Mouse (Mus musculus) frontal cortex, adult (tissue): ENCODE measurements around the gene Arhgef16.

ENCODE experiments used
- ATAC-seq: cut with Nextera tagmentation; 2 replicates; pipeline ENCODE4 v1.9.2; 2017; ENCODE audit warnings: mild to moderate bottlenecking, moderate library complexity, mixed read lengths; ENCODE audit not compliant: low TSS enrichment

Gene Arhgef16

DNA sequence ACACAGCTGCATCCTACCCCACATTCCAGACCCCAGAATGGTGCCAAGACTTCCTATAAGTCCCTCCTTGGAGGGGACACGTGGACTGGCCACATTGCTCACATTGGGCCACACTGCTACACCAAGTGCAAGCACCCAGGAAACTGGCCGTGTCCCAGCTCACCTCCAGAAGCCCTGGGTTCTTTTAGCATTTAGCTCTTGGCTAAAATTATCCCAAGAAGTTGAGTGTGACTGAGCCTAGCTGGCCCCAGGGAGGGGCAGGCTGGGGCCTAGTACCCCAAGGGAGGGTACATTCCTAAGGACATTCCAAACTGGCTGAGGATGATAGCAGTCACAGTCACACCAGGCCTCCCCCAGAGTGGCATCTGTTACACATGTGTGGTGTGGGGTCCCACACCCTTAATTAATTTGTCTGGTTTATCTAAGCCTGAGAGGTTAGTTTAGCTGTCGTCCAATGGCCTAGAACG is 7.7 kb downstream of the Arhgef16 start:
- no peak for ATAC-seq

DNA sequence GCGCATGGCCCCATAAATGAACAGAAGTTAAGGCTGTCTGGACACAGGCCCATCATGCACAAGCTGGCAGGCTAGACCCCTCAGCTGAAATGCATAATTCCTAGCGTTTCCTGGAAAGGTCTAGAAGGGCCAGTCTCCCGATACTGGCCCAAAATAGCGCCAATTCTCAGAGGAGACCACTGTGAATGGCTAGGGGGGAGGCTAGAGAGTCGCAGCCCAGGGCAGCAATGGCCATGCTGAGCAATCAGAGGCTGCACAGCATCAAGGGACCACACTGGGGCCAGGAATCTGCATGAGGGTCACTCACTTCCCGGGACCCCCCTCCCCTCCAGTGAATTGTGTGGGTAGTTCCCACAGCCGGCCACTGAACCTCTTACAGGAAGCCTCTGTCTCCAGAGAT is 17.8 kb downstream of the Arhgef16 start:
- ATAC-seq = no peak

DNA sequence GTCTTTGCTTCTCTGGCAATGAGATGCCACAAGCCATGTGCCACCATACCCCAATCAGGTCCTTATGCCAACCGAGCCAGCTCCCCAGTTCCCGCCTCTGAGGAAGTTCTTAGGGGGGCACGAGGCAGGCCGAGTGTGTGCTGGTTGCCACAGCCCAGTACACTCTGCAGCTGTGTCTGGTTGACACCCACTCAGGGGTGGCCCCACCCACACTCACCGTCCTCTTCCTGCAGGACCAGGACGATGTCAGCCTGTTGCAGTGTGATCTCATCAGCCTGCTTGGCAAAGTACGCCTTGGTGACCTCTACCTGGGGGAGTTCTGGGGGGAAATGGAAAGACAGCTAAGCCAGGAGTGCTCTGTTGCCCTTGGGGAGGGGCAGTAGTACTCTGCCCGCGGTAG is 22.0 kb downstream of the Arhgef16 start:
- no peak for ATAC-seq

DNA sequence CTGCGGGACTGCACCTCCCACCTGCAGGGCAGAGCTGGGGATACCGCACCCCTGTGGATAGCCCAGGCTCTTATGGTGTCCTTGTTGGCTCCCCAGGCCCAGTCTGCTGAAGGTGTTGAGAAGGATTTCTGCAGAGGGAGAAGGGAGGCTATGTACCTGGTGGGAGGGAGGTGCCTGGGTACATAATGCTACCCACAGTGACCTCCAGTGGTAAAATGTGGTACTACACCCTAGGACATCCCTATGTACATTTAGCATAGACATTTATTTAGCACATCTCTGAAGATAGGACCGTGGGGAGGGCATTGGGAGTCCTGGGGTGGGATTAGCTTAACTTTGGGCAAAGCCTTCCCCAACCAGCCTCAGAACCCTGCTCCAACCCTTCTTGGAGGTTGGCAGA is 28.5 kb downstream of the Arhgef16 start:
- ATAC-seq = no peak

DNA sequence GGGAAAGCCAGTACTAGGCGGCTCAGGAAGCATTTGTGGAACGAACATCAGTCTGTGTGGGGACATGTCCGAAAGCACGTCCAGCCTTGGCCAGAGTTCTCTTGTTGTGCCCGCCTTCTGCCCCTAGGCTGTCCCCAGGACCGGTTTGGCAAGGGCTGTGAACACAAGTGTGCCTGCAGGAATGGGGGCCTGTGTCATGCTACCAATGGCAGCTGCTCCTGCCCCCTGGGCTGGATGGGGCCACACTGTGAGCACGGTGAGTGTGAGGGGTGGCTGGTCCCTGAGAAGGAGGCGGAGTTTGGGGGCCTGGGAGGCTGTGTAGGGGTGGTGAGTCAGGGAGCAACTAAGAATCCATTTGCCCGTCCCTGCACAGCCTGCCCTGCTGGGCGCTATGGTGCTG is 32.0 kb downstream of the Arhgef16 start:
- ATAC-seq = no peak

DNA sequence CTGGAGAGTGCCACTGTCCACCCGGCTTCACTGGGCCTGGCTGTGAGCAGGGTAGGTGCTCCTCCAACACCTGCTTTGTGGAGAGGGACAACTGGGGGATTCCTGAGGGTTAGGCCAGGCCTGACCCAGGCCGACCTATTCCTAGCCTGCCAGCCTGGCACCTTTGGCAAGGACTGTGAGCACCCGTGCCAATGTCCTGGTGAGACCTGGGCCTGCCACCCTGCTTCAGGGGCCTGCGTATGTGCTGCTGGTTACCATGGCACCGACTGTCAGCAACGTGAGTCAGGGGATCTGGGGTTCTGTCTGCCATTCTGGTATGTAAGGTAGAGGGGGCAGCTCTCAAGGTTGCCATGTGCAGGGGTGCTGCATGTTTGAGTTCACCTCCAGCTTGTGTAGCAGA is 34.0 kb downstream of the Arhgef16 start:
- ATAC-seq = no peak

DNA sequence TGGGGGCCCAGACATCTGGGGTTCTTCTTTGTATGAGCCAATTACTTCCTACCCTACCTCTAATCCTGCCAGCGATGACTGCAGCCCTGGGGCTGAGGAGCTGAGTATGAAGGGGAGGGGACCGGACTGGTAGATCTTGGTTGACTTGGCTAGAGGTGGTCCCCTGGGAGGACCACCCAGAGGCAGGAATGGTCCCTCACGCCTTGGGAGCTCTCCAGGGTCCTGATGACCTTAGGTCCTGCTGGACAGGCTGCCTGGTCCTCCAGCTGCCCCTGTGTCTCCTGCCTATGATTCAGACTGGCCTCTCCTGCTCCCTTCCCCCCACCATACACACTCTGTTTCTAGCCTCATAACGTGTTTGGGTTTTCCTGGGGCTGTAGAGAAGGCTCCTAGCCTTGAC is 39.4 kb downstream of the Arhgef16 start:
- ATAC-seq = no peak

DNA sequence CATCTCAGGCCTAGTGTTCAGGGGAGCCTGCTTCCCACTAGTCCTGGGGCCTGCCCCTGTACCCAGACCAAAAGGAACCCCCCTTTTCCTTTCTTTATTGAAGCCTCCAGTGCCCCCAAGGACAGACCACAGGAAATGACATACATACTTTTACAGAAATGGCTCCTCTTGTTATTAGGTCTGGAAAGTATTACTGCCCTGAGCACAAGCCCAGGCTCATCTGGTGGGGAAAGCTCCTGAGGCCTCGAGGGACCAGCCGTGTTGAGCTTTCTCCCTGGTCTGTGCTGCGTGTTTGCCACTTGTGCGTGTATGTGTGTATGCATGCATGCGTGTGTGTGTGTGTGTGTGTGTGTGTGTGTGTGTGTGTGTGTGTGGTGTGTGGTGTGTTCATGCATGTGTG is 40.7 kb downstream of the Arhgef16 start:
- ATAC-seq = no peak

DNA sequence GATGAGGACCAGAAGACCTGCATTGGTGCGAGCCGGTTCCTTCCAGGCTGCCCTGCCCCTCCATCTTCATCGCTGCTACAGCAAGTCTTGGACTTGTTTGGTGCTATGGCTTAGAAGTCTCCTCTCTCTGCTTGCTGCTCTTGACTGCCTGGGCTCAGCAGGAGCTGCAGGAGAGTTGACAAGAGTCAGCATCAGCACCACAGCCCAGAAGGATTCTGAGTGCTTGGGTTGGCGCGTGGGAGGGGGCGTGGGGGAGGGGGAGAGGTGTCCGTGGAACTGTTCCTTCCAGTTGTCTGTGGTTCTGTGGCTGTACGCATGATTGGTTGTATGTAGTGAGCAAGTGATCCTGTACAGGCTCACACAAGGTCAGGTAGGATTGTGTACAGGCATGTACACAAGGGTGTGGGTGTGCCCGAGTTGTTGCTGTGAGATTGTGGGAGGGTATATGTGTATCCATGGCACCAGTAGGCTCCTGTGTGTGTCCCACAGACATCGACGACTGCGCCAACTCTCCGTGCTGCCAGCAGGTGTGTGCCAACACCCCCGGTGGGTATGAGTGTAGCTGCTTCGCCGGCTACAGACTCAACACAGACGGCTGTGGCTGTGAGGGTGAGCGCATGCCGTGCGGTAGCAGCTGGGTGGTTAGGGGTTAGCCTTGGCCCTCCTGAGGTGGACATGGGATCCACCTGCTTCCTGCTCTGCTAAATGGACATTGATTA is 48.8 kb downstream of the Arhgef16 start:
- ATAC-seq = peak; percentile 52

DNA sequence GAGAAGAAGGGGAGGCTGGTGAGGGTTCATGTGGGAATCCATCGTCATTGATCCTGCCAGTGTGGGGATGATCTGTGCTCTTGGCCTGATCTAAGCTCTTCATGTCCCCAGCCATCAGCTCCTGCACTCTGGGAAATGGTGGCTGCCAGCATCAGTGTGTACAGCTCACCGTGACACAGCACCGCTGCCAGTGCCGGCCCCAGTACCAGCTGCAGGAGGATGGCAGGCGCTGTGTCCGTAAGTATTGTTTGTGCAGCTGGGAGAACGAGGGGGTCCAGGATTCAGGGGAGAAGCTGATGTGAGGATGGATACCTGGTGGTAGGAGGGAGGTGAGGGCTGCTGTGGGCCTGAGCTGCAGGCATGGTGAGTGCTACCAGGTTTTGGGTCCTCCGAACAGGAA is 52.2 kb downstream of the Arhgef16 start:
- no peak for ATAC-seq

DNA sequence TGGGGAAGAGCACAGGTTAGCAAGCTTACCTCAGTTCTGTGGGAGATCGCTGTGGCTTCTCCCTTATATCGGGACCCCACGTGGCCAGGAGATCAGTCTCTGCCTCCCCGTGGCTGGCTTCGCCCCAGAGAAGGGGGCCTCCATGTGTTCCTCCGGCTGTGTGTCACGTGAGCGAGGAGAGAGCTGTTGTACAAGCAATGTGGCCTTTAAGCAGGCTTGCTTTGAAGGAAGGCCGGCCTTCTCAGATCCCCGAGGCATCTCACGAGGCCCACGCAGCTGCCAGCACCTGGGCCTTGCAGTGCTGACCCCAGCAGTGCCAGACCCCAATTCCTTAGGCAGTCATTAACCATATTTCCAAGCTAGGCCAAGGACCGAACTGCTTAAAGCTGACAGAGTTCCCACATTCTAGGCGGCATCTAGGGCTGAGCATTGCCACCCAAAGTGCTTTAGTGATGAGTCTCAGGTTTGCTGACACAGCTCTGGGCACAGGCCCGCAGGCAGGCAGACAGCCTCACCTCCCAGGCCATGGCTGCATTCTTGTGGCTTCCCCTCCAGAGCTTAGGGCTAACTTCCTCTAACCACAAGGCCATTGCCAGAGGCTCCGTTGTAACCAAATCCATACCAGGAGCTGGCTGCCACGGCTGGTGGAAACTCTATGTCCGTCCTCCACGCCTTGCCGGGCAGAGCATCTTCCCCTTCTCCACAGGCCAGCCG is 53.2 kb downstream of the Arhgef16 start:
- ATAC-seq = no peak

DNA sequence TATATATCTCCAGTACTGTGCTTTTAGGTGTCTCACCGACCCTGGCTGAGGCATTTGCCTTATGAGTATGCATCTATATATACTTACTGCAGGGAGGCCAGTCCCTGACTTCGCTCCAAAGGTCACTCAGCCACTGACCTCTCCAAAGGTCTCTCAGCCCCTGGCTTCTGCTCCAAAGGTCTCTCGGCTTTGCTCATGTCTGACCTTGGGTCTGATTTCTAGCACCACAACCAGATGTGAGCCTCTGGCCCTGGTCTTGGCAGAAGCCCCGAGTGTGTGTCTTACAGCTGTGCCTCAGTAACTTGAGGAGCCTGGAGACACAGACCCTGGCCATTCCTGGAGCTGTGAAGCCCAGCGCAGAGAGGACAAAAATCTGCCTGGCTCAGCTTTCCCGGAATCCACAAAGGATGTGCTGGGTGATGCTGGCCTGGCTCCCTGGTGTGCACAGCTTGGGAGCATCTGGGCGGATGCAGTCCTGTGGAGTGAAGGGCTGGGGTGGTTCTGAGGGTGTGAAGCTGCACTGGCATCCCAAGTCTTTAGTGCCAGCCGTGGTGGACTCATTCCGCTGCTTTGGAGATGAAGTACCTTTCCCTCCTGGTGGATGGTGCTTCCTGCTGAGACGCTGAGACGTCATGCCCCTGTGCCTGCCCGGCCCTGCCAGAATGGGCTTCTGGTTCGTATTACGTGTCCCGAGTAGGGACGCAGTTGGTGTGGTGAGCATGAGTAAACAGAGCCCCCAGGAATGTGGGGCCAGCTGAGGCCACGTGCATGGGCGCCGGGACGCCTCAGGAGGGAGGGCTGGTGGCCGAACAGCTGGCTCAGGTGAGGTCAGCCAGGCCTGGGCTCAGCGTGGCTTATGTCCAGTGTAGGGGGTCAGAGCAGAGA is 54.0 kb downstream of the Arhgef16 start:
- no peak for ATAC-seq

DNA sequence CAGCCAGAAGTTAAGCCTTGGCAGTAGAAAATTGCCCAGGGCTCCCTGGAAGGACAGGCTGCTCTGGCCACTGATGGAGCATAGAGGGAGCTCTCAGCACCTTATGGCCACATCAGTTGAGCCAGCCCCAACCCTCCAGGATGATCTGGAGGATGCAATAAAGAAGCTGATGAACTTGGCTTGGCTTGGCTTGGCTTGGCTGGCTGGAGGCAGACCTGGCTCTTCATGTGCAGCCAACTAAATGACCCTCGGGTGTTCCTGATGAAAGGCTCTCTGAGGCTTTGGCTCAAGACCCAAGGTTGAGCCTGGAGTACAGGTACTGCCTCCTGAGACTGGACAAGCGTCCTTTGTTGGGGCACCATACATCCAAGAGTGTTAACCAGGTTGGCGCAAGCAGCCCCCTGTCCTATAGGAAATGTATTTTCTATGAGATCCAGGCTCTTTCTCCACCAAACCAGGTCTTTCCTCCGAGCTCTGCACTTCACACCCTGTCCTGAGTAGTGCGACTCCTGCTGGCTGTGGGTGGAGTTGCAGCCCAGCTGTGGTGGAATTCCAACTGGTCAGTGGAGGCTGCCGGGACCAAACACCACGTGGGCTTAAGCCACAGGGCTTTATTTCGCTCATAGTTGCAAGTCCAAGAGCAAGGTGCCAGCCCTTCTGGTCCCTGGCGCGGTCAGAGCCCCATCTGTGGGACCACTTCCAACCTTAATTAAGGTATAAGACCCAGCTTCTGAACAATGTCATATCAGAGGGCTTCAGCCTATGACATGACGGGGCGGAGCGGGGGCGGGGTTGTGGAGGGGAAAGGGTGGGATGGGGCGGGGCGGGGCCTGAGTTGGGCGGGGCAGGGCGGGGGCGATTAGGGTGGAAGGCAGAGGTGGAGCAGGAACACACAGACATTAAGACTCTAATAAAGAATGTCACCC is 55.1 kb downstream of the Arhgef16 start:
- peak; percentile 57; the same call in 1 of the 2 replicates for ATAC-seq

DNA sequence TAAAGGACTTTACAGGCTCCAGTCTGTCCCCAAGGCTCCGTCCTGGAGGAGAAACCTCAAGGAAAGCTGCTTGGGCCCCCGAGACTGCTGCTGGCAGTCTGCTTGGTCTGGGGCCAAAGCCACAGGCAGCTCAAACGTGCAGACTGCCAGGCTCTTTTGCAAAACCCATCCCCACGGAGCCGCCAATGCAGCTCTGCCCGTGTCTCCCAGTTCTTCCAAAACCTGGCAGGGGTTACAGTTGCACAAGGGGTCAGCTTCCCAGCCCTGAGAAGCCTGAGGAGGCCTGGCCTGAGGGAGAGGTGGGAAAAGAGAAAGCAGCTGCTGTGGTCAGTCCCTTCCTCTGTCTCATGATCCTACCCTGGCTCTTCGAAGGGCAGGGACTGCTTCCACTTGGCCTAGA is 56.1 kb downstream of the Arhgef16 start:
- no peak for ATAC-seq

DNA sequence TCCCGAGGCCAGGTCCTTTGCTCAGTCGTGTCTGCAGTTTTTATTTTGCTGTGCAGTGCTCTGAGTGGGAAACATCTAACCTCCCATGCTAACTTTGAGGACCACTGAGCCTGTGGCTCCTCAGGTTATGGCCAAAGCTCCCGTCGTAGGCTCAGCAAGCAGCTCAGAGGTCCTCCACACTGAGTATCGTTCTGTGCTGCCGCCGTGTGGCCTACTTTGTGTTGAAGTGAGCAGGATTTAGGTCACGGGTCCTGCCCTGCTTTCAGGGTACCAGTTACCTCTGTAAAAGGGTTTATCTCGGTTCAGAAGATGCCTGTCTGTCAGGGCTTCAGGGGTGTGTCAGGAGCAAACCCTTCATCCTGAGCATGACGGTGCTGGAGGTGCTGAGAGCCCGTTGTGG is 60.9 kb downstream of the Arhgef16 start:
- ATAC-seq = no peak

DNA sequence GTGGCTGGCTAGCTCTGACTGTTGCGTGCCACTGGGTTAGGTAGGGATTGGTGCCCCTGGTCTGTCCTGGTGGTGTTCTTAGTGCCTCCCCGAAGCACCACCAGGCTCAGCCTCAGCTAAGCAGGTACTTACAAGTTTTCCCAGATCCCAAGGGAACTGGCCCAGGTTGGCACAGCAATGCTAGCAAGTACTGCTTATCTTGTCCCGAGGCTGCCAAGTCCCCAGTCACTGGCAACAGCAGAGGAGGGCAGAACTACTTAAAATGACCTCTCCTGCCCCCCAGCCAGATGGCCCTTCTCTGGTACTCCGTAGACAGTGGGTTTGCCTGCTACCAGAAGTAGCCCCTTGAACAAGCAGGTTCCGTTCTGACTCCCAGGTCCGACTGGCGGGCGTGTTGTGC is 62.3 kb downstream of the Arhgef16 start:
- ATAC-seq = no peak

DNA sequence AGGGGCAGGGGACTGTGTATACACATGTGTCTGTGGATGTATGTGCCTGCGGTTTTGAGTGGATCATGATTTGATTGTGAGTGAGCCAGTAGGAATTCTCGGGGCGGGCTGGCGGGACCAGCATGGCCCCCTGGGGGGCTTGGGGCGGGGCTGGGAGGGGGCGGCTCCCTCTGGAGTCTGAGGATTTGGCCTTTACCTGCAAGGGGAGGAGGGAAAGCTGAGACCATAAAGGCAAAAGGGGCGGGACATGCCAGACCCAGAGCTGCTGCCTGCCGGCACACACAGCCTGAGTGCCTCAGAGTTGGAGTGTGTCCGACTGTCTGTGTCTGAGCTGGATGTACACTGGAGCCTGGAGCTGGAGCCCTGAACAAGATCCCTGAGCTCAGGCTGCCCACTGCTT is 64.2 kb downstream of the Arhgef16 start:
- no peak for ATAC-seq

DNA sequence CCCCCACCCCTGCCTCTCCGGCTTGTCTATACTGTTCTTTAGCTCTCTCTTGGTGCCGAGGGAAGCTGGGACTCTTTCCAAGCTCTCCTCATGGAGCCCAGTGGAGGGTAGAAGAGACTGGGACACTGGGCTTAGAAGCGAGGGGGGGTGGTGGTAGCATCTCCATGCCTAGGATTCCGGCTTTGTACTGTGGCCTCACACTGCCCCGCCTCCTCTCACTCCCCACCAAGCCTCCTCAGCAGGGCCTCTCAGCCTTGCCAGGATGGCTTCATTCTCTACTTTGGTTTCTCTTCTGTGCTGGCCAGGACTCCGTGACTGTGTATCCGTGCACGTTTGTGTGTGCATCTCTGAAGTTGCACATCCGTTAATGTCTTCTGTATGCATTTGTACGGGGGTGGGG is 64.6 kb downstream of the Arhgef16 start:
- no peak for ATAC-seq

DNA sequence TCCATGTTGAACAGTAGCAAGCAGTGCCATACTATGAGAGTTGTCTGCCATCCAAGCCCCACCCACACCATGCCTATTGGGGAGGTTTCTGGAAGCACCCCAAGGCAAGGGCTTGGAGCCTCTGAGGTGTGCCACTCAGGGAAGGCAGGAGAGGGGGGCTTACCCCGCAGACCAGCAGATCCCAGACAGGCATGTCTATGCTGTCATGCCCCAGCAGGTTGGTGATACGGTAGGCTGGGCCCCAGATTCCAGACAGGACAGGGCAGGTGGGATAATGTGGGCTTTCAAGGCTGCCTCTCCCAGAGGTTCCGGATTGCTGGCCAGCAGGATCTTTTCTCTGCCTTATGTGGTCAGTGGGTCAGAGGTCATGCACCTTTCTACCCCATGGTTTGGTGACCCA is 65.5 kb downstream of the Arhgef16 start:
- no peak for ATAC-seq

DNA sequence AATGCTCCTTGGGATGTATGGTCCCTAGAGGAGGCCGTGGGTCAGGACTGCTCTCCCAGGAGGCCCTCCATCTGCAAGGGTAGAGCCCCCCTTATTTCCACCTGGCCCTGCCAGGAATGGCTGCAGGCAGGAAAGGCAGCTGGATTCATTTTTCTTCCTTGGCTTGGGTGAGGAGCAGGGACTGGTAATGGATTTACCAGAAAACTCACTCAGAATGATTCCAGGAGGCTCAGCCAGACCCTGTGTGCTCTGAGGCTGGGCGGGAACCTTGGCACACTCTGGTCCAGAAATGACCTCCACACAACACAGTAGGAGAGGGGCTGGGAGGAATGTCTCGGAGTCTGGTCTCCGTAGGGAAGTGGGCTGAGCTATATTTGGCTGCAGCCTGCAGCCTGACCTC is 69.2 kb downstream of the Arhgef16 start:
- ATAC-seq = no peak

DNA sequence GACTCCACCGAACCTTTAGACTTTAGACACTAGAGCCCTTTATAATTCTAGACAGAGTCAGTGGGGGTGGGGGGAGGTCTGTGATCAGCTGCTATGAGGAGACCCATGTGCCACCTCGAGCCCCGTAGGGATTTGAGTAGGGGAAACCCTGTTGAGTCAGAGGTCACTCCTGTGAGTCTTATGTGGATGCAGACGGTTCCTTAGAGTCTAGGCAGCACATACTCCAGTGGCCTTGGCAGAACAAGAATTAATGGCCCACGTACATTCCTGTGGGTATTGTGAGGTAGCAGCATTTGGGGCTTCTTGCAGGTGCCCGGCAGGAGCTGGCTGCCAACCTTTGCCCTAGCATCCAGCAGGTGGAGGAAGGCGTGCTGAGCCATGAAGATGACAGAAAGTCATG is 70.1 kb downstream of the Arhgef16 start:
- no peak for ATAC-seq
